Mouse (Mus musculus): ENCODE data around the gene Wwc1.
"Not testable (repeated sequence)": the region's sequence is repeated elsewhere in the genome, so short reads cannot be mapped to it uniquely, and the experiment has no call there.

Gene Wwc1

DNA sequence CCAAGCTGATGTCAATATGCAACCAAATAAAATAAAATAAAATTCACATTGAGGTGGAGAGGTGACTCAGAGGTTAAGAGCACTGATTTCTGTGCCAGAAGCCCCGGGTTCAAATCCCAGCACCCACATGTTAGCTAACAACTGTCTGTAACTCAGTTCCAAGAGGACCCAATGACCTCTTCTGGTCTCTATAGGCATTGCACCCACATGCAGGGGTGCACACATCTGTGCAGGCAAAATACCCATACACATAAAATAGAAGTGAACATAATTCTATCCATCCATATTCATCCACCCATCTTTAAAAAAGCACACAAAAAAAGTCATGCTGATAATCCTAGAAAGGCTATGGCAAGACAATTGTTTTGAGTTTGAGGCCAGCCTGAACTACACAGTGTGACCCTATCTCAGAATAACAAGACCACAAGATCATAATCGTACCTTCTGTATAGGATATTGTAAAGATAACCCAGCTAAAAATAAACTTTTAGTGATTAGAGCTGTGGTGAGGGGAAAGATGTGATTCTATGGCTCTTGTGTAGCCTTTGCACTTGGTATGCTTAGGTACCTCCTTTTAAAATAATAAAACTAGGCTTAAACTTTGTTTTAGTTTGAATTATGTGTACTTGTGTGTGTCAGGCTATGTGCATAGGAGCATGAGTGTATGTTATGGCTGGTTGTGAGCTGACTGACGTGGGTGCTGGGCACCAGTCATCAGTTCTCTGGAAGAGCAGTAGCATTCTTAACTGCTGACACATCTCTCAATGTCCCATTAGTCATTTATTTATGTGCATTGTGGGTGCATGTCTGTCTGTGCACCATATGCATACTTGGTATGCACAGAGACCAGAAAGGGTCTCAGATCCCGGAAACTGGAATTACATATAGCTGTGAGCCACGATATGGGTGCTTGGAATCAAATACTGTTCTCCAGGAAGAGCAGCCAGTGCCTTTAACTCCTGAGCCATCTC lies 142.9 kb downstream of the Wwc1 start:
- DNase-seq (ENCODE audit: low spot score): no peak

DNA sequence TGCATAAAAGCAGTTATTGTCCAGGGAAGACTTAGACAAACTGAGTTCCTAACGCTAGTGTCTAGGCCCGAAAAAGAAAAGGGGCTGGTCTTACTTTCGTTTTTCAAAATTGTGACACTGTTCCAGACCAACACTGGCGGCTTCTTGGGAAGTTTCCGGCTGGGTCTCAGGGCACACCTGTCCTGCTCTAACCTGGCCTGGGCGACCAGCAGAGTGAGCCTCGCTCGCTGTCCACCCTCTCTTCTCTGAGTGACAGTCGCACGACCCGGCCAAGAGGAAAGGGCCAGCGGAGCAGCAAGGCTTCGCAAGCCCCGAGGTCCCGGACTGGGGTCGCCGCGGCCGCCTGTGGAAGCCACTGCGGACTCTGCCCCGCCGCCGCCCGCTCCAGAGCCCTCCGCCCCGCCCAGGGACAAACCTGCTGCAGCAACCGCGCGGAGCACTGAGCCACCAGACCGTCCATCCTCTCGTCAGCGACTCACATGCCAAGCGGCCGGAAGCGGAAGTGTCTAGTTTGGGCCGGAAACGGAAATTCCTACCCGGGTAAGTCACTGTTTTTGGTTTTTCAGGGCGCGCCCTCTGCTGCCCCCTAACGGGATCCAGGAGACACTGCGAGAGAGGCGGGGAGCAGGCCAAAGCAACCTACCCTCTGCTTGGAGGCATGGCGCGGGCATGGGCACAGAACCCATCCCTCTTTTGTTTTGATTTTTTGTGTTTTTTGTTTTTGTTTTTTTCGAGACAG lies 146.1 kb downstream of the Wwc1 start, which contains the start of gene Rars:
TSS of gene Rars (minus strand) at position 485 of the 739 bp plus-strand sequence.
- DNase-seq (ENCODE audit: low spot score): peak; percentile 93

DNA sequence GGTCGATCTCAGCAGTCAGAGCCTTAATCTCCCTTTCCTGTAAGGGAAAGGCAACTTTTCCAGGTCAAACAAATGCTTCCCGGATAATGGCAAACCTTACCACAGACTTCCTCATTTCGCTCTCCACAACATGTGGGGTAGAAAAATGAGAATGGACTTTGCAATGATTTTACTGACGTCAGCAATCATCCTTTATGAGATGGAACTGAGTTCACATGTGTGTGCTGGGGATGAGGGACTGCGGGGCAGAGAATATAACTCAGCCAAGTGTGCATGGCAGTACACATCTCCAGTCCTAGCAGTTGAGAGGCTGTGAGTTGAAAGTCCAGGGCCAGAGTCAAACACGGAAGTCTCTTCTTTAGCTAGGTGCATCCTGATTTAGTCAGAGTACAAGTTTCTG lies 147.1 kb downstream of the Wwc1 start:
- DNase-seq (ENCODE audit: low spot score): no peak

DNA sequence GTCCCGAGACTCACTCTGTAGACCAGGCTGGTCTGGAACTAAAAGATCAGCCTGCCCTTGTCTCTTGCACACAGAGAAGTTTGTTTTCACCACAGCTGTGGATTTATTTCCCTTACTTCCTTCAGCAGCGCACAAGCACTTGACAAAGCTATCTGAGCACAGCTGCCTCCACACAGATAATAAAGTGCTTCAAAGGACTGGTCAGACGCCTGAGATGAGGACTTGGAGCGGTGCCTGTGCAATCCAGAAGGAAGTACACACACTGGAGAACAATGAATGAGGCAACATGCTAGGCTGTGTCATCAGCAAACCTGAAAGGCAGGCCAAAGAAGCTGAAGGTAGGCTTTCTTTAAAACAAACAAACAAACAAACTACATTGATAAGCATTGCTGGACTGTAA lies 148.2 kb downstream of the Wwc1 start:
- no peak for DNase-seq (ENCODE audit: low spot score)

DNA sequence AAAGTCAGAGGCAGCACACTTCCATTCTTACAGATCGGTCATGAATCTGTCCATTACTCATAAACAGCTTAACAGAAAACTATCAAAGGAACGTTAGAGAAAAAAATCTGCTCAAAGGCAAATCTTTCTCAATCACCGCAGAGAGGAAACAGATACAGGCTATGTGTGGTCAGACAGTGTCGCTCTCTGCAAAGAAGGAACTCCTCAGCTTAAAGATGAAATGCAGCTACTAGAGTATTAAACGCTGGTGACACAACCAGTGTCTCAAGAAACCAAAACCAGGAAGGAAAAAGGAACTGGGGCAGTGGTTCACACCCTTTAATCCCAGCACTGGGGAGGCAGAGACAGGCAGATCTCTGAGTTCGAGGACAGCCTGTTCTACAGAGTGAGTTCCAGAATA lies 152.6 kb downstream of the Wwc1 start:
- DNase-seq (ENCODE audit: low spot score): no peak

DNA sequence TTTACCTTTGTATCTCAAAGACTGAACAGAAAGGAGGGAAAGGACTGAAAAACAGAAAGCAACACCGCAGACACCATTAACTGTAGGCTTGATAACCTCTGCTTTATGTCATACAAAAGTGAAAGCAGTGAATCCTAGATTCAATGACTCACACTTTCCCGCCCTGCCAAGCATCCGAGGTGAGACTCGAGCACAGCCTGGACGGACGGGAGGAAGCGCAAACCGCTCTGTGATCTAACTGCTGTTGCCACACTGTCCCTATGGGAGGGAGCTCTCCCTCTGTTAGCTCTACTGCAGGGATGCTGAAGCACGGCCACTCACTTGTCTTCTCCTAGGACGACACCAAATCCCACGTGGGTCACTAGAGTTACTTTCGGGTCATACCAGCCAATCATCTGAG lies 164.0 kb downstream of the Wwc1 start:
- DNase-seq (ENCODE audit: low spot score): no peak

DNA sequence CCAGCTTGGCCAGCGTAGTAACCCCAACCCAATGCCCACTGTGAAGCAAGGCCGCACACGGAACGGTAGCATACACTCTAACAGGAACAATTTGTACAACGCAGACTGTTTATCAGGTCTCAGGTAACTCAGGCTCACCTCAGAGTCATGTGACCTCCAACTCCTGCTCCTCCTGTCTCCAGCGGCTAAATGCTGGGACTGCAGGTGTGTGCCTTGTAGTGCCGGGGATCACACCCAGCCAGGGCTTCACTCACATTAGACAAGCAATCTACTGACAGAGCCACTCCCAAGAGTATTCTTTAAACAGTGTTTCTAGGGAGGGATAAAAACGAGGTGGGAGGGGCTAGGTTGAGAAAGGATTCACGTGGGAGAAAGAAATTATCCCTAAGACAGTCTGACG lies 168.9 kb downstream of the Wwc1 start:
- DNase-seq (ENCODE audit: low spot score): no peak

DNA sequence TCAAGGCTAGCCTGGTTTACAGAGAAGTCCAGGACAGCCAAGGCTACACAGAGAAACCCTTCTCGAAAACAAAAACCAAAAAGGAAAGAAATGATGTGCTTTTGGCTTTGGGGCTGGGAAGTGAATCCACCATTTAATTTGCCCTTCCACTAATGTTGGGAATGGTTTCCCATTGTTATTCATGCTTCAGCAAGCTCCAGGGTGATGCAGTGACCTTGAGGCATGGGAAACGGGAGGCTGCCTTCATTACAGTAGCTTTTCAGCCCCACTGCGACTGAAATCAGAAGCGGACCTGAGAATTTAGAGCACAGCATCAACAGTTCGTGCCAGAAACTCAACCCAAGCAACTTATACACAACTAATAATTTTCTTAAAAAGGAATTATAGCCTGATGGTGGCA lies 179.0 kb downstream of the Wwc1 start:
- DNase-seq (ENCODE audit: low spot score): no peak

DNA sequence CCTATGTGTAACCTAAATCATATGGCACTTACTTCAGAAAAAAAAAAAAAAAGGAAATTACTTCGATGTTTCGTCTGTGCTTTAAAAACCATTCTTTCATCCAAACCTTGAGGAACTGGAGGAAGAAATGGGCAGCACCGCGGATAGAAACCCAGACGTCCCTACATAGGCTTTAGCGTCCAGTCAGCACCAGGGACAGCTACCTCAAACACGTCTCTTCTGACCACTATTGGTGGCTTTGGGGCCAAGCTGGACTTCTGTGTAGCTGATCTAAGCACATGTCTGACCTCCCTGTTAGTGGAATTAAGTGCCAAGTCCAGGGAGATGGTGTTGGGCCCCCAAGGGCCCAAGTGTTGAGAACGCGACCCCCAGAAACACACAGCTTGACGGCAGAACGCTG lies 181.5 kb downstream of the Wwc1 start, which contains the start of gene Fbll1:
TSS of gene Fbll1 (minus strand) at position 11 of the 400 bp plus-strand sequence.
- no peak for DNase-seq (ENCODE audit: low spot score)

DNA sequence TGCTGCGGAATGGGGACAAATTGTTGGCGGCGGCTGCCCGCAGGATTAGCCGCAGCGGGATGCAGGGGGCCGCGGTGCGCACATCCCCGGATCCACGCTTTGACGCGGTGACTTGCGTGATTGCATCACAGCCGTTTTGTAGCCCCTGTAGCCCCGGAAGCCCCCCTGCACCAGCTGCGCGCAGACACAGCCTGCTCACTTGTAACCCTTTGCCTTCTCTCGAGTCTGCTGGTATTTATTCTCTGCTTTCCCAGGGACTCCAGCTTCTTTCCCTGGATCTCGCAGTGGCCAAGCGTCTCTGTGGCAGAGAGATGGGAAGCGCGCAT lies 181.9 kb downstream of the Wwc1 start:
- peak; percentile 72 for DNase-seq (ENCODE audit: low spot score)

DNA sequence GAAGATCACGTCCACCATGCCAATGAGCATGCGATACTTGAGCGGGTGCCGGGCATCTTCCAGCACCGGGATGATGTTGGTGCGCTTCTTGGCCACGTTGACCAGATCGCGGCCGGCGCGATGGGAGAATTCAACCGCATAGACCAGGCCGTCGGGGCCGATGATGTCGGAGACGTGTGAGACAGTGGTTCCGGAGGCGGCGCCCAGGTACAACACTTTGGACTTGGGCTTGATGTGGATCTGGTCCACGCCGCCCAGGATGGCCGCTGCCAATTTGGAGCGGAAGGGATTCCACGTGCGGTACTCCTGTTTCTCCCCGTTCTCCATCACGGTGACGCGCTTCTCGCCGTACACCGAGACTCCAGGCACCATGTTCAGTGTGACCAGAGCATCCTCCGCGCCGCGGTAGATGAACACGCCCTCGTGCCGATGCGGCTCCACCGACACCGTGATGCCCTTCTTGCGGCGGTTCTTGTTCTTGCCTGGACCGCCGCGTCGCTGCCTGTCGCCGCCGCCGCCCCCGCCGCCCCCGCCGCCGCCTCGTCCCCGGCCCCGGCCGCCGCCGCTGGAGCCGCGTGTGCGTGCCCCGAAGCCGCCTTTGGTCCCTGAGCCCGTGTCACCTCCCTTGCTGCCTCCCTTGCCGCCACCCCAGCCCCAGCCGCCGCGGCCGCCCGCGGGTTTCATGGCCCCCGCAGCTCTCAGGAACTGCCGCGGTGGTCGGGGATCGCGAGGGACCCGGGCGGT lies 182.4 kb downstream of the Wwc1 start:
- peak; percentile 28 for DNase-seq (ENCODE audit: low spot score)

DNA sequence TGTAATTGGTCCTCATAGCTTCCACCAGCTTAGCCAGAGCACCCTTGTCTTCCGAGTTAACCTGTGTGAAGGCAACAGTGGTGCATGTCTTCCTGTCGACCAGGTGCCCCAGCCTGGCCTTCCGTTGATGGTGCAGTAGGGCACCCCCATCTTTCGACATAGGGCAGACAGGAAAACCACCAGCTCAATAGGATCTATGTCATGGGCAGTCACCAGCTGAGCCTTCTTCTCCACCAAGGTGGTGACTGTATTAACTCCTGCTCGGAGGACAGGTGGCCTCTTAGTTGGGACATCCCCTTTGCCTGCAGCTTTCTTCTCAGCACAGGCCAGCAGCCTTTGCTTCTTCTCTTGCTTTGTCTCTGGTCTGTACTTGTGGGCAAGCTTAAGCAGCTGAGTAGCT lies 187.5 kb downstream of the Wwc1 start:
- not testable (repeated sequence) for DNase-seq (ENCODE audit: low spot score)

DNA sequence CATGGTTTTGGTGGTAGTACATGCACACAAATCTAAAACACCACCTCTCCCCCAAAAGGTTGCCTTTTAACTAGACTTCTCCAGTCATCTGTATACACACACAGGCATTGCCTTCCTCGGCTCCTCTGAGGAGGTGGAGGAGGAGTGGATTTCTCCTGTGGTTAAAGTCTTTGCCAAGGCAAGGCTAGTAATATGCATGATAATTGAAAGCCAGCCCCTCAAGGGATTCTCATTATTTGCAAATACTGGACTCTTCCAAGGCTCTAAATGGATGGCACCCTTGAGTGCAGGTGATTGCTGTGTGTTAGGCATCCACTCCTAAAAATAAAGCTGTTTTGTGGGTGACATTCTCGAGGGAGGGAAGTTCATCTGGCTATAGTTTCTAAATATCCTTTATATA lies 191.9 kb downstream of the Wwc1 start:
- no peak for DNase-seq (ENCODE audit: low spot score)
